Mouse (Mus musculus) embryonic fibroblast, embryonic 13.5 days (primary cell): ENCODE measurements around the gene Mier2. TPM values are rescaled to one million over a fixed set of nuclear protein-coding genes. Genes with fewer than 3 reads are reported as not detected.

ENCODE experiments used
- H3K27ac ChIP-seq: 2 replicates; pipeline ENCODE4 v1.5.1; 2012; ENCODE audit warnings: low read length, control low read depth, inconsistent platforms; ENCODE audit not compliant: insufficient read depth
- H3K4me1 ChIP-seq: 2 replicates; pipeline ENCODE4 v1.6.1; 2011; ENCODE audit warnings: low read length; ENCODE audit not compliant: control insufficient read depth, insufficient read depth
- H3K4me3 ChIP-seq: 2 replicates; pipeline ENCODE4 v1.5.1; 2011; ENCODE audit warnings: mild to moderate bottlenecking, control low read depth, low read length; ENCODE audit not compliant: insufficient read depth
- CTCF ChIP-seq: IDR thresholded peaks from 2 replicates; pipeline ENCODE4 v1.5.1; 2011; ENCODE audit warnings: mild to moderate bottlenecking, control low read depth, low read length, moderate library complexity, borderline replicate concordance; ENCODE audit not compliant: insufficient read depth
- POLR2A ChIP-seq: IDR thresholded peaks from 2 replicates; pipeline ENCODE4 v1.6.1; 2011; ENCODE audit warnings: low read depth, mild to moderate bottlenecking, control low read depth, low read length, moderate library complexity
- polyA plus RNA-seq: library from polyadenylated mRNA; stranded (reverse); fragments of >200 nt; gene quantifications from 2 replicates; pipeline ENCODE4 v1.2.4, GENCODE M21; 2011; ENCODE audit warnings: low read depth; ENCODE audit not compliant: missing spikeins, insufficient read length

Gene Mier2
- polyA plus RNA-seq, 1 experiment, result 24.7 TPM

DNA sequence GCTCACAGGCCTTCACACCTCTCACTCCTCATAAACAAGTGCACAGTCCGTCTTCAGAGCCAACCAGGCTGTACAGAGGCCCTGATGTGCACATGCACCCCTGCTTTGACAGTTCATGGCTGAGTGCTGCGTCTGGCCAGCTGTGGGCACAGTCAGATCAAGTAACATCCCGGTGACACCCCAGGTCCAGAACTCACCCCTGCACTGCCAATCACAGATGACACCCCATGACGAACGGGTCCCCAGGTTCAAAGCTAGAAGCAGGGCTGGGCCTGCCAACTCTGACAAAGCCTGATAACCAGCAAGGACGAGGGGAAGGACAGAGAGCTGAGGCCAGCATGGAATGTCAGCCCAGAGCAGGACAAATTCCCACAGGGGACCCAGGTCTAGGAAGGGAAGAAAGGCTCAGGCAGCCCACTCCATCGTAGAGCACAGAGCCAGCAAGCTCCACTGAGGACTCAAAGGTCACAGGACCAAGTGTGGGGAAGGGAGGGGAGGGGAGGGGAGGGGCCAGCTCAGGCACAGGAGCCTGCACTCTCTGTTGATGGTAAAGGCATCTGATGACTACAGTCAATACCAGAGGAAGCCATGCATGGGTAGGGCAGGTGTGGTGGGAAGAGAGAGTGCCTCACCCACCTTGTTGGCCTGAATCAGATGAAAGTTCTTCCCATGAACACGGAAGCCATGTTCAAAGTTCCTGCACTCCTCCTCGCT, 11.0 kb downstream of the Mier2 start:
- H3K27ac ChIP-seq, result no peak overlapping the region
- H3K4me1 ChIP-seq, result peaks cover 1% of the 10 kb centered on the region; the same call in 1 of the 2 replicates
- no peak overlapping the region for H3K4me3 ChIP-seq
- no peak for TF ChIP-seq CTCF
- TF ChIP-seq POLR2A, result no peak

- Histone ChIP-seq H3K4me1 (peaks cover 5% of the 10 kb centered on the region; the same call in 1 of the 2 replicates), H3K27ac (no peak overlapping the region), H3K4me3 (no peak overlapping the region)
- no peak for TF ChIP-seq CTCF
- TF ChIP-seq POLR2A, result no peak
Observed at GRCm38 (mm10) chr10:79542171-79542570, 12.8 kb downstream of the Mier2 start.

- Histone ChIP-seq H3K27ac (no peak overlapping the region), H3K4me1 (peaks cover 5% of the 10 kb centered on the region; the same call in 1 of the 2 replicates), H3K4me3 (no peak overlapping the region)
- TF ChIP-seq POLR2A, result no peak
- TF ChIP-seq CTCF, result no peak
Observed at GRCm38 (mm10) chr10:79541522-79541921, 13.5 kb downstream of the Mier2 start.

DNA sequence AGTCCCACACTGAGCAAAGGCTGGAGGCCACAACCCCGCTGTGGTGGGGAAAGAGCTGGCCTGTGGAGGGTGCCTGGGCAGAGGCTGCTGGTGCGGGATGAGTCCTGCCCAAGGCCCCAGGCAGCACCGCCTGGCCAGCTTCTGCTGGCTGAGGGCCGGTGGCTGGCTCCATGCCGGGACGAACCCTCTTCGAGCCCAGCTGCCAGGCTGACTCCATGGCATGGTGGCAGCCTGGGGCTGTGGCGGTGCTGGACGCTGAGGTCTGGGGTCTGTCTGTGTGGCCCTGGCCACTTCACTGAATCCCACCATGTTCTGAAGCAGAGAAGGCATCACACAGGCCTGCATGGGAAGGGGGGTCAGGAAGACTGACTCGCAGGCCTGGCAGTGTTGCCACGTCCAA, 14.3 kb downstream of the Mier2 start:
- H3K4me3 ChIP-seq, result no peak overlapping the region
- peaks cover 5% of the 10 kb centered on the region; the same call in 1 of the 2 replicates for H3K4me1 ChIP-seq
- H3K27ac ChIP-seq, result no peak overlapping the region
- TF ChIP-seq CTCF (no peak), POLR2A (no peak)

DNA sequence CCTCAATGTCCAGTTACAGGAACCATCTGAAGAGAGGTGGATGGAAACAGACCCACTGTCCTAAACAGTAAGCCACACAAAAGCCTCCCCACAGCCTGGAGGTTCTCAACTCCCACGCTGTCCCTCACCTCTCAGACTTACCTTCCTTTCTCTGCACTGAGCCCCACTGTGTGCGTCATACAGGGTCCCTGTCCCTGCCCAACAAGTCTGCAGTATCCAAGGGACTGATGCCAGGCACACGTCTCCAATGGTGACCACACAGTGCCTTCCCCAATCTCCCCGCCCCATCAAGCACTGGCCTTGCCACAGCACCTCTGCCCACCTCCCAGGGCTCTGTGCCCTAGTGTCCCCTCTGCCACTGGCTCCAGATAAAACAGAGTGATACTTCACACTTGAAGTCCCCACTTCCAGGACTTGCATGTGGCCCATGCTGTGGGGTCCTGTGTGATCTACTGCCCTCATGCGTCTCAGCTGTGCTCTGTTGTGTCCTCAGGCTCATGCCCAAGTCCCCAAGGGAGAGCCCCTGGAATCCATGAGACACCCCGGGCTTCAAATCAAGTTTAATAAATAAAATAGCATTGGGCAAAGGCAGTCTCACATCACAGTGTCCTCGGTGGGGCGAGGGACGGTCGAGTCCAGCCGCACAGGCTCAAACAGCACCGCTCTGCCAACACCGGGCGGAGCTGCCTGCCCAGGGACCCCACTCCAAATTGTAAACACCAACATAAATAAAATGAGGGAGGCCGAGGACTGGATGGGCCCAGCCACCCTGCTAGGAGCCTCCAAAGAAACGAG, 15.1 kb downstream of the Mier2 start:
- TF ChIP-seq POLR2A, result no peak
- H3K4me1 ChIP-seq, result peaks cover 5% of the 10 kb centered on the region; the same call in 1 of the 2 replicates
- no peak overlapping the region for H3K4me3 ChIP-seq
- no peak overlapping the region for H3K27ac ChIP-seq

- no peak for TF ChIP-seq CTCF
- H3K4me3 ChIP-seq, result no peak overlapping the region
- H3K4me1 ChIP-seq, result peaks cover 5% of the 10 kb centered on the region; the same call in 1 of the 2 replicates
- H3K27ac ChIP-seq, result no peak overlapping the region
Observed at GRCm38 (mm10) chr10:79538873-79539272, 16.1 kb downstream of the Mier2 start.

GRCm38 (mm10) chr10:79538323-79538722, 16.7 kb downstream of the Mier2 start:
- peaks cover 5% of the 10 kb centered on the region; the same call in 1 of the 2 replicates for H3K4me1 ChIP-seq
- H3K27ac ChIP-seq, result no peak overlapping the region
- no peak overlapping the region for H3K4me3 ChIP-seq
- TF ChIP-seq POLR2A (no peak), CTCF (no peak)

- H3K27ac ChIP-seq, result no peak overlapping the region
- peaks cover 5% of the 10 kb centered on the region; the same call in 1 of the 2 replicates for H3K4me1 ChIP-seq
- H3K4me3 ChIP-seq, result no peak overlapping the region
- TF ChIP-seq POLR2A (no peak), CTCF (no peak)
Observed at GRCm38 (mm10) chr10:79537781-79538180, 17.2 kb downstream of the Mier2 start.

- peaks cover 5% of the 10 kb centered on the region; the same call in 1 of the 2 replicates for H3K4me1 ChIP-seq
- H3K27ac ChIP-seq, result no peak overlapping the region
- H3K4me3 ChIP-seq, result no peak overlapping the region
- no peak for TF ChIP-seq CTCF
- TF ChIP-seq POLR2A, result no peak
Observed at GRCm38 (mm10) chr10:79537271-79537670, 17.7 kb downstream of the Mier2 start.
